Mouse (Mus musculus) megakaryocyte, embryonic 14.5 days (primary cell): ENCODE data around the gene Gm17455.

ENCODE experiments used
- FLI1 ChIP-seq: IDR thresholded peaks from 2 replicates; pipeline ENCODE4 v1.6.1; 2012; ENCODE audit warnings: low read length, inconsistent platforms, mixed read lengths
- GATA1 ChIP-seq: IDR thresholded peaks from 3 replicates; pipeline ENCODE4 v1.6.1; 2012; ENCODE audit warnings: mixed read lengths, low read length, inconsistent platforms, borderline replicate concordance

GRCm38 (mm10) chr10:60358776-60359175 lies 40.8 kb upstream of the Gm17455 start:
- TF ChIP-seq GATA1: no peak
- no peak for TF ChIP-seq FLI1
